Mouse (Mus musculus) frontal cortex, postnatal 14 days (tissue): Measurements from ENCODE around the gene Rnf220.

Experiments used
- DNase-seq, 2 experiments: peaks; one replicate each; pipeline ENCODE4 v3.0.0; 2022; ENCODE audit warnings: low spot score in 2 of 2

Rnf220 gene

DNA sequence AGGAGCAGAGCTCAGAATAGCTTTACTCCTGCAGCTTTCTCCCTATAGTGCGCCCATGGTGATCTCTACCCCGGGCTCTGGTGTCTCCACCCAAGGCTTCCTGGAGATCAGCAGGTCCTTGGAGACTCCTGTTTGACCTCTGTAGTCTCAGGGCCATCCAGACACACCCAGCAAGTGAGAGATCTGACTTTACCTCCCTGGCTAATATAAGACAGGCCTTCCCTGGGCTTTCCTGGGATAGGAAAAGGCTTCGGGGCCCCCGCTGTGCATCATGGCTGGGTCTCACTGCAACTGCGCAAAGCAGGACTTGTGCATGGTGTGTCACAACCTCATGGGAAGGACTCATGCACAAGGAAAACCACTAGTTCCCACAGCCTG is 116.3 kb downstream of the Rnf220 start:
- no peak for DNase-seq

DNA sequence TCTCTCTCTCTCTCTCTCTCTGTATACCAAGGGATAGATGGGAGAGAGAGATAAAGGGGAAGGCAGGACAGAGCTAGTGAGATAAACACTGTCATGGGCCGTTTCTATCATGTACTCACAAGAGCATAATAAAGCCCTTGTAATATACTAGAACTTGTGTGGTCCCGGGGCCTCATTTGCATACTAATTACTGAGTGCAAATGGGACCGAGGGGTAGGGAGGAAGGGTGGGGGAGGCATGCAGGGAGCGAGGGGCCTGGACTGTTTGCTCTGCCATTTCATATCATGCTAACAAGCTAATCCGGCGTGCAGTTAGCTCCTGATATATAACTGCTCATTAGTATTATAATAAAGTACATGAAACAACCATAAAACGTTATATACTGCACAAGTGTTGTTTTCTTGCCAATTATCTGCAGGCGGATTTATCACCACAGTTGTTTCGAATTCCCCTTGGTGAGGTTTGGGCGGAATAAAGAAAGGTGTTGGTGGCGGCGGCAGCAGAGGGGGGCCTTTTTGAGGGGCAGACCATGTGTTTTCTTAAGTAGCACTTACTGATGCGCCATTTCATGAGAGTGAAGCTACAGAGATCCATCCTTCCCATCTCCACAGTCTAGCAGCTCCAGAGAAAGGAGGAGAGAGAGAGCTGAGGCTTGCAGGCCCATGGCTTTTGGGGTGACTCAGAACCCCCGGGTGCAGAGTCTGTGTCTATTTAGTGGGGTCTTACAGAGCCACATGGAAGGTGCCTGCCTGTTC is 116.9 kb downstream of the Rnf220 start:
- DNase-seq: no peak

DNA sequence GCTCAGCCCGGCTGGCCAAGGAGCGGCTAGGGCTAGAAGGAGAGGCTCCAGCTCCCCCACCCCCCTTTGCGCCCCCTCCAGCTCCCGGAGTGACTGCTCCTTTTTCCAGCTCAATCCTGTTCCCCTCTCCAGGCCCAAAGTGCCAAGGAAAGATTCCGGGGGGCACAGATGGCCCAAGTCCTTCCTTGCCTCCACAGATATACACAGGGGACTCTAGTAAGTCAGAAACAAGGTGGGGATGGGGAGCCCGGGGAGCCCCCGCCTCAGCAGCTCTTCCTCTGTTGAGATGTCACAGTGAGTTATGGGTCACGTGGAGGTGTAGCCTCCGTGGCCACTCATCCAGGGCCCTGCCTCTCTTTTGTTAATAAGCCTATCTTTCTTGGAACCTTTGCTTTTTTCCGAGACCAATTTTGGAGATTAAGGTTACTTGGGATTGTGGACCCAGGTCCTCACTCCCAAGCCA is 122.7 kb downstream of the Rnf220 start:
- DNase-seq: no peak

DNA sequence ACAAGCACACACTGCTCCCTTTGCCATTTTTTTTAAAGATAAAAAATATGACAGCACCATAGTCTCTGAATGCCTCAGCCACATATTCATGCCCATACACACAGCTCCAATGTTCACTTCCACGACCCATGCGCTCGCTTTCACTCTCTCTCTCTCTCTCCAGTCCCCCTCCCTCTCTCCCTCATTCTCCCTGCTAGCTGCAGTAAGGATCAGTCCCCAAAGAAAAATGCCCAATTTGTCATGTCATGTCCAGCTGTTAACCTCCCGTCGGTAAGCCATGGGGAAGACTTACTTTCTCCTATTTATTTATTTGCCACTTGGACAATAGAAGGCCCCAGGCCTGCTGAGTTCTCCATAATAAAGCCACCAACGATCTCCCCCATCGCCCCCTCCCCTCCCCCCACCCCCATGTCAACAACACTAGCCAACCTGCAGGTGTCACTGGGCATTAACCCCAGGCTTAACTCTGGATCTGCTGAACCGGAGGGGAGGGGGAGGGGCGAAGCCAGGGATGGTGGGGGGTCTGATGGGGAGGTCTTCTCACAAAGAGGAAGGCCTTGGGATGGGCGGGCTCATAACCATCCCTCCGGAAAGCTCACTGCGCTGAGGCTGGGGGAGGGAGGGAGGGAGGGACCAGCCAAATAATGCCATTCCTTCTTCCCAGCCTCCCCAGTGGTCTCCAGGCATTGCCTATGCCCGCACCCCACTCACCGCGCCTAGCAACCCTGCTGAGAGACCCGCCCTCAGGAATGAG is 123.4 kb downstream of the Rnf220 start:
- DNase-seq: no peak

DNA sequence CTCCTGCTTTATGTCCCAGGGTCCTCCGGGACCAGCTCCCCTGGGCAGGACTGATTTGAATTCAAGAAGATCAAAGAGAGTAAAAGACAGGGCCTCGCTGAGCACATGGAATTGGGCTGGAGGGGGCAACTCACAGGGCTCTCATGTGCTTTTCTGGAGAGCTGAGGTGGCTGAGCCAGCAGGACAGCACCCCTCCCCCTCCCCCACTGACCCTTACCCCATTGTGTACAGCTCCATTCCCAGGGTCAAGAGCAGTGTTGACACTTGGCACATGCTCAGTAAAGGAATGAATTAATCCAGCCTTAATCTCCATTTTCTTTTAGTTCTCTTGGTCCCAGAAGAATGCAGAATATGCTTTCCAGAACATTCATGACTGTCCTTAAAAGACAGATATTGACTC is 125.0 kb downstream of the Rnf220 start:
- DNase-seq: no peak

DNA sequence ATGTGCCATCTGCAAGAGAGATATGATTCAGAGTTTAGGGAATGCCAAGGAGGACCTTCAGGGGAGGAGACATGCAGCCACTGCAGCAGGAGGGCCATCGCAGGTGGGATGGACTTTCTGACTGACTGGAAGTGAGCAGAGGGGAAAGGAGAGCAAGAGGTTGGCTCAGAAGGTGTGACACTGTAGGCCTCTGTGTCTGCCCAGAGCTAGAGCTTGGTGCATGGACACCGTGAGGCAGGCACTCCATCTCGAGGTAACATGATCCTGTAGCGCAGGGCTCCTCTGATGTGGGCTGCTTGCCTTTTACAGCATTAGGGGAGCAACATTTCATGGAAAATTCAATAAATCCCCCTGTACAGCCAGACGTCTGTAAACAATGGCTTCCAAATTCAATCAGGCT is 126.5 kb downstream of the Rnf220 start:
- DNase-seq: no peak

DNA sequence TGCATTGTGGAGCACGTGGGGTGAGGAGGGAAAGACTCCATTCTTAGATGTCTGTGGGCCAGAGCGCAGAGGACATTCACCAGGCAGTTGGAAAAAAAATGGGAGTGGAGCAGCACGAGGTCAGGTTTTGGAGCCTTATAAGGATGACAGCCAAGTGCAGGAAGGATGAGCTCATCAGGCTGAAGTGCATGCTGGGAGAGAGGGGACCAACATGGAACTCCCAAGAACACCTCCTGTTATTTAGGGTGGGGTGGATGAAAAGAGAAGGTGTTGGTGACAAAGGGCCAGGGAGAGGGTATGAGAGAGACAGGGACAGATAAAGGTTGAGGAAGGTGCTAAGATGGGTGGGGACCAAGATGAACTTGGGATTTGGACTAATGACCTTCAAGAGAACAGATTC is 127.3 kb downstream of the Rnf220 start:
- no peak for DNase-seq

DNA sequence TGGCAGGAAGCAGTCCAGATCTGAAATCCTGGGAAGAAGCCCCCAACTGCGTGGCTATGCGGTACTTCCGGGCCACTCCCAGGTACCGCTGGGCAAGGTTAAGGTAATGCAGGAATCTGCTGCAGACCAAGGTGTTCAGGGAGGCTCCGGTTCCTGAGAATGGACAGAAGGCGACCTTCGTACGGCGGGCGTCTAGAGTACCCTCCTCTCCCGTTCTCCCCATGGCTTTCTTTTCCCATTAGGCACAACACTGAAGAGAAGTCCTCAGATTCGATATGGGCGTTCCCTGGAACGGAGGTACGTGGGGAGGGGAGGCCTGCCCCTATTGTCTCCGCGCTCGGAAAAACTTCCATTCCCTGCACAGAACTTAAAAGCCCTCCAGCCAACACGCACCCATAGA is 129.5 kb downstream of the Rnf220 start:
- no peak for DNase-seq

DNA sequence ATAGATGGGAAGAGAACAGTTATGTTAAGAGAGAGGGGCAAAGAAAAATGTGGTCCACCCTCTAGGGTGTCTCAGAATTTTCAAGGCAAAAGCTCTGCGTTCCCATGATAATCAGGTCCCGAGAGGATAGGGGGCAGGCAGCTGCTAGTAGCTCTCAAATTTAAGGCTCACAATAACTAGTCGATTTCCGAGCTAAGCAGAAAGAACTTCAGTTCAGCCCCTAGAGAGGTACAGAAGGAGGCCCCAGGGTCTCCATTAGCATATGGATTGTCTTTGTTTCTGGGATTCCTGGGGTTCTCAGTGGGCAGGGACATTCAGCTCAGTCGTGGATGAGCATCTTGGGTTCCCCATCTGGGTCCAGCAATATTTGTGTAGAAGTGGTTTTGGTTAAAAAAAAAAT is 134.8 kb downstream of the Rnf220 start:
- DNase-seq: no peak

DNA sequence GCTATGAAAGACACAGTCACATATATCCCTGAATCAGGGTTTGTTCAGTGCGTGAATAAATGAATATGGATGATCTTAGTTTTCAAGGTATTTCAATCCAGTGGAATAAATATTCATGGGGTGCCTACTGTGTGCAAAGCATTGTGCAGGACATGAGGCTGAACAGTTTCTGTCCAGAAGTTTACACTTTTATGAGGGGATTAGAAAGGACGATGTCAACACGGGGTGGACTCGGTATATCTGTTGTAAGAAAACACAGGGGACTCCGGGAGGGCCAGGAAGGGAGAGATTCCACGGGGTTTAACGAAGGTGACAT is 135.3 kb downstream of the Rnf220 start:
- no peak for DNase-seq

DNA sequence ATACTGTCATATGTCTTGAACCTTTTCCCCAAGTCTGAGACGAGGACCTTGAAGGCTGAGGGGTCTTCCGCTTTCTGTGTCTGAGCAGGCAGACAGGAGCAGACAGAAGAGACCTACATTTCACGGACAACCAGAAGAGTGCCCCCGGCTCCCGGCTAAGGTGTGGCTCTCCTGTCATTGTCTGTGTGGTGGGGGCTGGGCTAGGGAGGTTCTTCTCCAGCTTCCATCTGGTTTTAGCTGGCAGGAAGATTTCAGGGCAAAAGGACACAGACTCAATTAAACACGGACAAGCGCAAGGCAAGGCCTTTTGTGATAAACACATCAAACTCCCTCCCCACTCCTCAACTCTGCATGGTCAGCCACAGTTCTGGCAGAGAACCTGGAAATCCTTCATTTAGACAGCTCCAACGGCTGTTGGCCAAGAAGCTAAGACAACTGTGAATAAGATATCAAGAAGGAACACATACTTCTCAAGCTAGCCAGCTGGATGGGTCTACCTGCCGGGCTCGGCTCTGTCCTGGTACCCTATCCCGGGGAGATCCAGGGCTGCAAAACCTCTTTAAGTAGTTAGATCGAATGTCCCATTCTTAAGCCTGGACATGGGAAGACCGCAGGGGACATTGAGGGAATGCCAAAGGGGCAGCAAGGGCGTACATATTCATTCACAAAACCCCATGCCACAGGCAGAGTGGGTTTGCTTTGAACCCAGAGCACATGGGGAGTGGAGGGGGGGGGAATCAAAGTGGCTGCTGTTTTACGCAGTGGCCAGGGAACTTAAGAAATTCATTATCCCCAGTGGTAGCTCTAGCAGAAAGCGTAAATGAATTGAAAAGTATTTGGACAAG is 135.9 kb downstream of the Rnf220 start:
- DNase-seq: no peak

DNA sequence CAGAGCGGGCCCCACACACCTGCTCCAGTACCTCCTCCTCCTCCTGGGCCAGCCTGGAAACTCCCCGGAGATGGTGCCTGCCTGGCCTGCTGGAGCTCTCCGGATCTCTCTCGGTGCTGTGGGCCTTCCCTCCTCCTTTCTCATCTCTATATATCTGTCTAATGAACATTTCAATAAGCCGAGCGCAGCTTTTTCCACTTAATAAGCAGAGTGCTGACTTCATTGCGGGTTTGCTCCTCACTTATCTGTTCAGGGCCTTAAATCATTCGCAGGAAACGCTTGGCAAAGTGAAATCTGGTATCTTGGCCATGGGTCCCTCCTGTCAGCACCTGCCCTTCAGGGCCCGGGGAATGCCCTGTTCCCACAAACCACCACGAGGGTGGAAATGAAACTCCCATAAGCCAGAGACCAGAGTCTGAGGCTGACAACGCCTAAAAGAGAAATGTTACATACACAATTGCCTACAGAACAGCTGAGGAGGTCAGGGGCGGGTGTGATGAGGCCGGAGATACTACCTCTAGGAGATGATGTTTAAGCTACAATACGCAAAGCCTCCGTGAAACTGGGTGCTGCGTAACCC is 137.0 kb downstream of the Rnf220 start:
- no peak for DNase-seq

DNA sequence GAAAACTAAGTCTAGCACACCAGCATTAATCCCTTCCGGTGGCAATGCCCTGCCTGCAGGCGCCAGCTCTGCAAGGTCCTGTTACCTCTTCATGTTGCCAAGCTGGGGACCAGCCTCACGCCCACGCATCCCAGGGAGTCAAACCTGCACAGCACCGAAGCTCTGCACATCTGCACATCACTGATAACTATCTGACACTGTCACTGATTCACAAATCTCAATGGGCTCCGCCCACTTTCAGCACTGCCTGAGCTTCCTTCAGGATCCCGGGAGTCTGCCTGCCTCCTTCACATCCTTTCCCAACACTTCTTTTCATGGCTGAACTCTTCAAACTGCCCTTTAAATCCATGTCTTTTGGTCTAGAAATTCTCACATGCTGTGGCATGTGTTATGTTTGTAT is 138.9 kb downstream of the Rnf220 start:
- no peak for DNase-seq

DNA sequence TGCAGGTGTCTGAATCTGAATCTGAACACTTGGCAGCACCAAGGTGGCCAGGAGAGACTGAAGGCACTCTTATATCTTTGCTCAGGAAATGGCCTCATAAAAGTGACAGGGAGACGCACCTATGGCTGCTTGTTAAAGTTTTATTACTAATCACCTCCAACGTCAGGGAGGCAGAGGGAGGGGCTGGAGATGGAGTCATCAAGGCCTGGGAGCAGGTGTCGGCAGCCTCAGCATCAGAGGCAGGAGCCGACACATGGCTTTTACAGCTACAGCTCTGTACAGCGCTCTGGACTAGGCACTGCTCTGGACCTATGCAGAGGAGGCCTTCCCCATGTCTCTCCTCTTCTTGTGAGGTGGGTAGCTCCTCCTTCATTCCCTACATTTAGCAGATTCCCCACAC is 139.7 kb downstream of the Rnf220 start:
- DNase-seq: no peak

DNA sequence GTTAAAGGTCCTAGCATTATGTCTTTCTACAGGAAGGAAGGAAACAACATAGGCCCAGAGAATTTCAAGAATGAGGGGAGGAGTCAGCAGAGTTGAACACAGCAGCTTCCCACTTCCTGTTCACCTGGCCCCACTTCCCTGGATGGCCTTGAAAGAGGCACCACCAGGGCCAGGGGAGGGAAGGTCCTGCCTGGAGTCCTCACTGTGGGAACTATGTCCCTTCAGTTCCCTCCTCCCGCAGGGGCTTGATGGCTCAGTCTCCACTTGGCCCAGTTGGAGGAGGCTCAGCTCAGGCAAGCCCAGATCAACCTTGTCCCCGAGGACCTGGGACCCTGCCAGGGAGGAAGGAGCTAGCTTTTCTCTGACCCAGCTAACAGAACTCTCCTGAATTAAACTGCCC is 140.6 kb downstream of the Rnf220 start:
- DNase-seq: no peak

DNA sequence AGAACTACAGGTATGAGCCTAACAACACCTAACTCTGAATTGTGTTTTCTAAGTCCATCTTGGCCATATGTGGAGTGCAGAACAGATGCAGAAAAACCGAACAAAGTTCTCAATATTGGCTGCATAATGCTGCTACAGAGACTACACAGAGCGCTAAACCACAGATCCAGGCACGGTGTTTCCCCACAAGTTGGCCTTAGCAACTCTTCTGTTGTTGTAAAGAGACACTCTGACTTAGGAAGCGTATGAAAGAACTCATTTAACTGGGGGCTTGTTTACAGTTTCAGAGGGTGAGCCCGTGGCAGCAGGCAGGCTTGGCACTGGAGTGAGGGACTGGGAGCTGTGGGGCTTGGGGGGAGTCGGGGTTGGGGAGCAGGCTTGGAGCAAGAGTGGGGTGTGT is 142.2 kb downstream of the Rnf220 start:
- DNase-seq: no peak

DNA sequence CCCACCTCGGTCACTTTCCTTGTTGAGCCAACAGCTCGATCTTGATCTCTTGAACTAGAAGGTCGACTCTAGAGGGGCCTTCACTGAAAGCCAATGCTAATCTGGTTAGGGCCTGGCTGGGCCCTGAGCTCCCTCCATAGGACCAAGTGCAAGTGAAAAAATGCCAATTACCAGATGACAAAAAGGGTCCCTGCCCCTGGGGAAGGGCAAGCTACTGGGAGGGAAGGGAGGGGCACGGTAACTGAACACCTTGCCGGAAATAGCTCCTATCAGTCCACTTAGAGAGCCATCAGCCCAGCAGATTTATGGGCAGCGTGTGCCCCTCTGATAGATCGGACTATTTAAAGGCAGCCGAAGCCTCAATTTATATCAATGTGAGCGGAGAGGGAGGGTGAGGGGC is 143.9 kb downstream of the Rnf220 start:
- DNase-seq: no peak

DNA sequence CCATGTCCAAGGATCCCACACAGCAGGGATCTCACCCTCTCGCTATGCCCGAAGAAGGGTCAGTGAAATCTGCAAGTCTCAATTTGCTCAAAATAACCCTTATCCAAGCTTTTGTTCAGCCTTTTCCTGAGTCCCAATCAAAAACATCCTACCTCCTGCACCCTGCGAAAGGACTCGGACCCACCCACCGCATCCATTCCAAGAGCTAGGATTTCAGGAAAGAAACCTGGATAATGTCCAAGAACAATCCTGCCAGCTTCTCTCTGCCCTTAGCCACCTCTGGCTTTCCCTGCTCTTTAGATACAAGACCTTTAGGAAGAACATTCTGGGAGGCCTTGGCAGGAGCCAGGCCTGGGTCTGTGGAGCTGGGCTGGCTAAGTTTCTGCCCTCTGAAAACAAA is 144.8 kb downstream of the Rnf220 start:
- DNase-seq: no peak

DNA sequence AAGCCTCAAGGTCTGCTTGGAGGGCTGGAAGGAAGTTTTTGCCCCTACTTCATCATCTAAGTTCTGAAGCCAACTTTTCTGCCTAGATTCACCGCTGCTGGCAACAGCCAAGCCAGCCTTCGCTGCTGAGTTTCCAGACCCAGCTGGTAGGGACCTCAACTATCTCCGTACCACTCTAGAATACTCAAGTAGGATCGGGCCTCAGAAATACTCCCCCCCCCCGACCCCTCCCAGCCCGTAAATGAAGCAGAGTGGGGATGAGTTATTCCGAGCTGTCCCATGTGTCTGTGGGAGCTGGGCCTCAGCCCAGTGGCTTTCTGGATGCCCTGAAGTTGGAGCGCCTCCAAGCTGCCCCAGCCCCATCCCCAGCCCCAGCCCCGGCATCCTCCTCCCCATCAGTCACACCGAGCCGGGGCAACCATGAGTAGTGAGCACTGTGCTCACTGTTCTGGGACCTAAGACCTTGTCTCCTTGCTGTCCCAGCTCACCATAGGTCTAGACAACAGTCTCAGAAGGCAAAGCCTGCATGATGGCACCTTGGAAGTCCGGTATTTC is 146.6 kb downstream of the Rnf220 start:
- DNase-seq: no peak

DNA sequence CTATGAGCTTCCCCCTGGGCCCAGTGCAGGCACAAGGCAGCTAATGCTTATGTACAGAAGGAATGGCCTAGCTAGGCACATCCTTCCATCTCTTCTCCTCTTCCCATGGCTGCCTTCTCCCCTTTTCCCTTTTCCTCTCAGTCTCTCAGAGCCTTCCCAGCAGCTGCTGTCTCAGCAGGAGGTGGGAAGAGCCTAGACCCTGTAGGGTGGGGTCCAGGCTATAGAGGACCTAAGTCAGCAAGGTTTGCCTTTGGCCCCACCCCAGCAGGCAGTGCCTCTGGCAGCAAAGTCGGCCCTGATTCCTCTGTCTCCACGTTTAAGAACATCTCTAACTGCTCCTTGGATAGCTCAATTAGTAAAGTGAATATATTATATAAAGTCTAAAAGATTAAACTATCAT is 147.5 kb downstream of the Rnf220 start:
- no peak for DNase-seq

DNA sequence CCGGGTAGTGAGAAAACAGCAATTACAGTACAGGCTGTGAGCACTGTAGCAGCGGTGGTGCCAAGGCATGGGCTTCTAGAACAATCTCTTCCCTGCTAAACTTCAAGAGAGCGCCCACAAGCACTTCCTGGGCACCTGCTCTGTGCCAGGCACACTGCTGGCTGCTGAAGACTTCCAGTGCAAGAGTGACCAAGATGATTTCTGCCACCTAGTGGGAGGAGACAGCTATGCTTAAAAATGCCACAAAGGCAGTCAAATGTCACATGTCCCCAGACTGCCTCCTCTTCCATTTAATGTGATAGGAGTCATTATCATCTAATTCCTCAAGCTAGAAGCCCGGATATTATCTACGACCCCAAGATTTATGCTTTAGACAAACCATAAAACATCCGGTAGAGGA is 150.8 kb downstream of the Rnf220 start:
- no peak for DNase-seq

DNA sequence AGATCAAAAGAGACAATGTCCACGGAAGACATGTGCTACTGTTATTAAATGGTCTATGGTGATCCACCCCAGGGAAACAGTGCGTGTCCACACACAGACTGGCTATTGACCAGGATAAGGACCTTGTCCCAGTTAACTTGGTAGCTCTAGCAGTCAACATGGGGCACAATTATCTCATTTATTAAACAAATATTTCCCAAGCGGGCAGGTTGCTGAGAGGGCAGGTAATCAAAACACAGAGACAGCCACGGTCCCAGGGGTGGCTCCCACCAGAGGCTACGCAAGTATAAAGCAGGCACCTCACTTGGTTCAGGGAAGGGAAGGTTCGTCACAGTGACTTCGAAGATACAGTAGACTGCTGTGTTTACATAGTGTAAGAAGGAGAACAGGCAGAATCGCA is 153.5 kb downstream of the Rnf220 start:
- no peak for DNase-seq
